8 mouse cellular contexts compared by ENCODE assay signal in the genomic region with DNA sequence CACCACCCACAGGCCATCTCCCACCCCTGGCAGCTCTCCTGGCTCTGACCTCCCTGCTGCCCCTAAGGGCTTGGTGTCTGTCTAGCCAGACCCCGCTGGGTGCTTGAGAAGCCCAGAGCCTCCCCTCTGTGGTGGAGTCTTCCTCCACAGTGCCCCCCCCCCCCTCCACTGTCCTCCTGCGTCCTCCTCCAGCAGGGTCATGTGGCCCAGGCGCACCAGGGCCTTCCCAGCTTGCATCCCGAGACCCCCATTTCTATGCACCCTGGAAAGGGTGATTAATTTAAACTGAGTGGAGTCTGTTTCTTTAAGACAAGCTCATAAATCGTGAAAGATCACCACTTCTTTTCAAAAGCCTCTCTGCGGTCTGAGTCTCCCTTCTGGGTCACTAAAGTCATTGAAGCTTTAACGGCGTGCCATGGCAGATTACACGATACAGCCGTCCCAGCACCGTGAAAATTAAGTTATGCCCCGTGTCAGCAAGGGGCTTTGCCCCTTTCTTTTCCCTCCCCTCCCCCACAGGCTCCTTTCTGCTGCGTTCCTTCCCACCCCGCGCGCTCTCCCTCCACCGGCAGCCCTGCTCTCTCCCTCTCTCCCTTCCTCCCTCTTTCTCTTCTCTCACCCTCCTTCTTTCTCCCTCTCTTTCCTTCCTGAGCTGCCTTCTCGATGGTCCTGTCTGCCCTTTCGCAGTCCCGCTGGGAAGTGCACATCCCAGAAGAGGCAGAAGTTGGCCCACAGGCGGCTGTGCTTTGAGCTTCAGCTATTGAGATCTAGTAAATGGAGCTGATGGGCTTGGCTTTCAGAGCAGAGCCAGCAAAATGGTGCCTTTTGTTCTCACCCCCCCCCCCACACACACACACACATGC. TPM values are rescaled to one million over a fixed set of nuclear protein-coding genes. Genes with fewer than 3 reads are reported as not detected.
A peak's percentile ranks its signal among the peaks of the same experiment; 100 is the strongest.
DNase-seq lines count a peak whose midpoint lies in the region; ATAC-seq and TF ChIP-seq lines count a peak whose summit lies in the region.

No protein-coding gene starts in this region.

- peaks cover 5% of the 10 kb centered on the region; the same call in 1 of the 2 replicates for H3K9me3 ChIP-seq in embryonic facial prominence, embryonic 14.5 days (ENCODE audit: control insufficient read depth, low read length)
- no peaks in the 10 kb centered on the region for H3K9me3 ChIP-seq in intestine, postnatal 0 days (ENCODE audit: control insufficient read depth)
- H3K9me3 ChIP-seq in neural tube, embryonic 12.5 days: peaks cover 7% of the 10 kb centered on the region; the same call in 1 of the 2 replicates

- TF ChIP-seq POLR2A in kidney, adult 2 months (IDR thresholded peaks at IDR 0.05; ENCODE audit: low read depth, low read length): no peak

- no peak for DNase-seq in kidney, adult 2 months
- no peak for DNase-seq in kidney, adult 8-10 months
- DNase-seq in embryonic facial prominence, embryonic 14.5 days (ENCODE audit: low spot score): peak; percentile 79
- no peak for DNase-seq in cerebellum, postnatal 4 days (ENCODE audit: low spot score in 2 of 2)

- H3K27ac ChIP-seq in kidney, adult 2 months (ENCODE audit: insufficient read depth, low read depth, low read length): no peak overlapping the region
- H3K27ac ChIP-seq in embryonic facial prominence, embryonic 14.5 days (replicated peaks; ENCODE audit: low read depth, low read length): peak overlapping the region; percentile 84
- no peak overlapping the region for H3K27ac ChIP-seq in intestine, postnatal 0 days (ENCODE audit: low read depth, low read length)
- peak overlapping the region; percentile 72; the same call in 1 of the 2 replicates for H3K27ac ChIP-seq in neural tube, embryonic 12.5 days

- TF ChIP-seq CTCF in kidney, adult 2 months (conservative IDR thresholded peaks at IDR 0.05; ENCODE audit: insufficient read depth, insufficient read length, low read depth, low read length): no peak
- TF ChIP-seq CTCF in intestine, postnatal 0 days (IDR thresholded peaks at IDR 0.05; ENCODE audit: low read depth): no peak

- no peaks in the 10 kb centered on the region for H3K4me1 ChIP-seq in kidney, adult 2 months (ENCODE audit: control insufficient read depth, insufficient read depth, low read length)
- H3K4me1 ChIP-seq in embryonic facial prominence, embryonic 14.5 days (ENCODE audit: control insufficient read depth, insufficient read depth, low read length): peaks cover 17% of the 10 kb centered on the region
- no peaks in the 10 kb centered on the region for H3K4me1 ChIP-seq in intestine, postnatal 0 days (replicated peaks; ENCODE audit: control insufficient read depth, insufficient read depth, low read length)
- peaks cover 28% of the 10 kb centered on the region for H3K4me1 ChIP-seq in neural tube, embryonic 12.5 days

- peak; percentile 64 for ATAC-seq in embryonic facial prominence, embryonic 14.5 days (ENCODE audit: low read depth)
- ATAC-seq in intestine, postnatal 0 days: no peak
- peak; percentile 92 for ATAC-seq in neural tube, embryonic 12.5 days (ENCODE audit: low FRiP score, low read depth)
- ATAC-seq in granulocyte monocyte progenitor cell, adult 5-6 weeks (replicated peaks; ENCODE audit: poor library complexity, severe bottlenecking): no peak
- ATAC-seq in monocyte, adult 5-6 weeks (replicated peaks; ENCODE audit: insufficient number of reproducible peaks, low FRiP score, low TSS enrichment, poor library complexity, severe bottlenecking): no peak

- 13% methylated on average over 21 of the region's 21 CpGs for WGBS in kidney, adult 2 months
- WGBS in embryonic facial prominence, embryonic 14.5 days: 6% methylated on average over 20 of the region's 21 CpGs
- WGBS in intestine, postnatal 0 days: 16% methylated on average over 21 of the region's 21 CpGs
- under 1% methylated on average over 21 of the region's 21 CpGs for WGBS in neural tube, embryonic 12.5 days

- H3K27me3 ChIP-seq in kidney, adult 2 months (replicated peaks; ENCODE audit: control insufficient read depth, insufficient read depth, low read length): no peaks in the 10 kb centered on the region
- H3K27me3 ChIP-seq in embryonic facial prominence, embryonic 14.5 days (replicated peaks; ENCODE audit: control insufficient read depth, insufficient read depth, low read length): no peaks in the 10 kb centered on the region
- peaks cover 7% of the 10 kb centered on the region; the same call in 1 of the 2 replicates for H3K27me3 ChIP-seq in intestine, postnatal 0 days (replicated peaks; ENCODE audit: control insufficient read depth, insufficient read depth, low read length)
- no peaks in the 10 kb centered on the region for H3K27me3 ChIP-seq in neural tube, embryonic 12.5 days (replicated peaks)

- H3K4me3 ChIP-seq in kidney, adult 2 months (ENCODE audit: insufficient read depth, low read depth, low read length): 0 out of 2 replicates have a peak overlapping the region, but pooled peaks have one; percentile 19
- H3K4me3 ChIP-seq in embryonic facial prominence, embryonic 14.5 days (ENCODE audit: low read depth, low read length): peak overlapping the region; percentile 30
- H3K4me3 ChIP-seq in intestine, postnatal 0 days (ENCODE audit: low read depth, low read length): no peak overlapping the region
- peak overlapping the region; percentile 20 for H3K4me3 ChIP-seq in neural tube, embryonic 12.5 days

- peak overlapping the region; percentile 59 for H3K9ac ChIP-seq in embryonic facial prominence, embryonic 14.5 days (ENCODE audit: low read depth, low read length)
- no peak overlapping the region for H3K9ac ChIP-seq in intestine, postnatal 0 days (ENCODE audit: low read depth, low read length)
- peak overlapping the region; percentile 42; the same call in 1 of the 2 replicates for H3K9ac ChIP-seq in neural tube, embryonic 12.5 days

- peak overlapping the region; percentile 62 for H3K4me2 ChIP-seq in embryonic facial prominence, embryonic 14.5 days (ENCODE audit: low read depth, low read length)
- H3K4me2 ChIP-seq in intestine, postnatal 0 days (replicated peaks; ENCODE audit: low read depth): peak overlapping the region; percentile 33
- H3K4me2 ChIP-seq in neural tube, embryonic 12.5 days (replicated peaks): peak overlapping the region; percentile 59

- no peaks in the 10 kb centered on the region for H3K36me3 ChIP-seq in kidney, adult 2 months (ENCODE audit: control insufficient read depth, insufficient read depth, low read length)
- H3K36me3 ChIP-seq in embryonic facial prominence, embryonic 14.5 days (ENCODE audit: control insufficient read depth, insufficient read depth, low read length): no peaks in the 10 kb centered on the region
- H3K36me3 ChIP-seq in intestine, postnatal 0 days (ENCODE audit: control insufficient read depth, insufficient read depth): no peaks in the 10 kb centered on the region
- H3K36me3 ChIP-seq in neural tube, embryonic 12.5 days: no peaks in the 10 kb centered on the region

RNA-seq across cellular contexts. Expression of a gene that starts 29.9 kb away (rescaled TPM):
- 31.1 and 53.9 TPM in 2 replicates for polyA plus RNA-seq in kidney, adult 2 months (2012; rRNA removed)
- polyA plus RNA-seq in embryonic facial prominence, embryonic 14.5 days (2014; fragmentation: Nextera tagmentation; extraction: Ambion mirVana): 158 and 184 TPM in 2 replicates
- 41.5 and 44.4 TPM in 2 replicates for polyA plus RNA-seq in intestine, postnatal 0 days (2015; fragmentation: Nextera tagmentation; extraction: Ambion mirVana)
- polyA plus RNA-seq in neural tube, embryonic 12.5 days (2016; fragmentation: Nextera tagmentation; extraction: Ambion mirVana): 153 and 168 TPM in 2 replicates
- not detected in 2 replicates for total RNA-seq in granulocyte monocyte progenitor cell, adult 5-6 weeks (2014; fragmentation: Nextera tagmentation)
- total RNA-seq in granulocyte monocyte progenitor cell, adult 5-6 weeks (2017): not detected in 2 replicates
- not detected in 3 replicates for total RNA-seq in monocyte, adult 5-6 weeks (2017)

Comparison
In these comparisons a context has a peak if more than half of its experiments do, and no peak if none do; other contexts are left out.
1. H3K27ac ChIP-seq: peak in embryonic facial prominence, embryonic 14.5 days (single experiment) and neural tube, embryonic 12.5 days (single experiment); none in kidney, adult 2 months (single experiment) and intestine, postnatal 0 days (single experiment).
2. ATAC-seq: peak in embryonic facial prominence, embryonic 14.5 days (single experiment) and neural tube, embryonic 12.5 days (single experiment); none in intestine, postnatal 0 days (single experiment), granulocyte monocyte progenitor cell, adult 5-6 weeks (single experiment) and monocyte, adult 5-6 weeks (single experiment).
3. Peak in every context shown above with its lines, with median percentiles within 50 percentile points of each other: H3K4me2 ChIP-seq.